Mouse (Mus musculus) layer of hippocampus, adult 9-10 months (tissue): ENCODE results near the gene Rtl1.

Experiments
- DNase-seq: peaks from one replicate; pipeline ENCODE4 v3.0.0; 2022; ENCODE audit warnings: low spot score

The Rtl1 gene

DNA sequence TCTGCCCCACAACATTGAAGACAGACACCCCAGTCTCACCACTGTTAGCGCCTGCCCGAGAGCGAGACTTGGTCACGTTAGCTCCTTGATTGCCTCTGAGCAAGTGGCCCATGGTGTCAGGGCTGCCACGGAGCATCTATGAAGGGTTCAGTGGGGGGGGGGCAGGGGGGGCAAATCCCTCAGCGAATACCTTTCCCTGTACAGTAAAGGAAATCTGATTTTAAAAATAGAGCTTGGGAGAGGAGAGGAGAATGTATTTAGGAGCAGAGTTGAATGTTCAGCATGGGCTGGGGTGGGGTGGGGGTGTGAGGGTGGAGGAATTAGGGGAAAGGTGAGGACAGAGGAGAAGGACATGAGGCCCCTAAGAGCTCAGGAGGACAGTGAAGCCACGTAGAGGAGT lies at the start of gene Rtl1:
Gene Rtl1 (minus strand): TSS at position 101 of the 400 bp plus-strand sequence.
- no peak for DNase-seq

DNA sequence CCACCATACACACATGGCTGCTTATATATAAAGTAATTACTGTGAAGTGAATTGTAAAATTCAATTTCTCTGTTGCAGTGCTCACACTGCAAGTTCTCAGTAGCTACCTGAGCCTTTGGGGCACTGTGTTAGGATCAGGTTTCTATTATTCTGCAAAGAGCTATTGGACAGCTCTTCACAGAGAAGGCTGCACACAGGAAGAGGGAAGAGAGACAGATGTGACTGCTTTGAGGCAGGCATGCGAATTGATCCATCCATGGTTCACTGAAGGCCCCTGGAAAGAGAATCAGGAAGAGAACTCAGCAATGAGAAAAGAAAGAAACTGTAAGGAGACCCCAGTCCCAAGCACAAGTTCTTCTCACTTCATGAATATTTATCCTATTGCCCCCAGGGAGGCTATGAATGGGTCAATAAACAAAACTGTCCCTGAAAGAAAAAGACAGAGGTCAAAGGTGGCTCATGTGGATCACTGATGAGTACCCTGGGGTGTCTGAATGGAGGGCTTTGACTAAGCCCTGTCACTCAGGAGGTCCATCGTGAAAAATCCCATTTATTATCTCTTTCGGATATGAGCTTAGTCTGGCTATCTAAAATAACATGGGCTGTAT lies 40.5 kb upstream of the Rtl1 start:
- no peak for DNase-seq

DNA sequence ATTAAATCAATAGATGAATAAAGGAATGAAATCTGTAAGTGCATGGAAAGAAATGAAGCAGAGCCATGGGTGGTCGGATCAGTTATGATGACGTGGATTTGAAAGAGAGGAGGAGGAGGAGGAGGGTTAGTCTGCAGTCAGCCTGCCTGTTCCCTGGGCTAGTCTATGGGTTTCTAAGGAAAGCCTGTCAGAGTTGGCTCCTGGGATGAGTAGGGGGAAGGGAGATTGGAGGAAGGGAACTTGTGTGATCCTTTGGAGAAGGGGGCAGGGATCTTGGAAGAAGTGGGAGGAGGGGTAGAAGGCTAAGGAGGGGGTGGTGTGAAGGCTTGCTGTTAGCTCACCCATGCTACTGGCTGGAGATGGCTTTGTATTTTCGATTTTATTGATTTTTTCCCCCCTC lies 31.9 kb upstream of the Rtl1 start:
- DNase-seq, result no peak

DNA sequence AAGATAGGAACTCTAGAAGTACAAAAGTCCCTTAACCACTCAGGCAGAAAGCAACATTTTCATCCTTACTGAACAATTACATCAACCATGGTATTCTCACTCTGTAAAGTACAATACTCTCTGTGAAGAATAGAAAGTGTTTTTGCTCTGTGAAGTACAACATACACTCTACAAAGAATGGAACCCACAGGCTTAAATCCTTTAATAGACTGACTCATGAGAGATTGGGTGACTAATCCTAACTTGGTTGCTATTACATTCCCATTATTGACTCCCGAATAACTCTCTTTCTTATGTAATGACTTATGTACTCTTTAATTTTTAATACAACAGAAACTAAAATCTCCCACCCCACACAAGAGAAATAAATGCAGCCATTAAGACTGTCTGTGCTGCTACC lies 28.8 kb upstream of the Rtl1 start:
- no peak for DNase-seq

DNA sequence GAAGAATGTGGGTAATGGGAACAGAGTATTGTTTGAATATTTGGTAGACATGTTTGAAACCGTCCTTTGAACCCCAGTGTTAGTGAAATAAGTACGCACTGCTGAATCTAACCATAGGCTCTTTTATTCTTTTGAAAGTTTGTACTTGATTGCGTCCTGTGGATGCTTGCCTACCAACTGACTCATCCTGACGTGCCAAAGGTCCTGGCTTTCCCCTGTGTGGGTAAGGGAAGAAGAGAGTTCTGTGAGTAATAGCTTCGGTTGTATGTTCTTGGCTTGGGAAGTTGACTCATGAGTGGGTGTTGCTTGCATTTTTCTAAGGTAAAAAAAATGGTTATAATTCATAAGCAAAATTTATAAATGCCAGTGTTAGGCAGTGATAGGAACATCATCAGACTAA lies 26.8 kb upstream of the Rtl1 start:
- DNase-seq, result no peak

DNA sequence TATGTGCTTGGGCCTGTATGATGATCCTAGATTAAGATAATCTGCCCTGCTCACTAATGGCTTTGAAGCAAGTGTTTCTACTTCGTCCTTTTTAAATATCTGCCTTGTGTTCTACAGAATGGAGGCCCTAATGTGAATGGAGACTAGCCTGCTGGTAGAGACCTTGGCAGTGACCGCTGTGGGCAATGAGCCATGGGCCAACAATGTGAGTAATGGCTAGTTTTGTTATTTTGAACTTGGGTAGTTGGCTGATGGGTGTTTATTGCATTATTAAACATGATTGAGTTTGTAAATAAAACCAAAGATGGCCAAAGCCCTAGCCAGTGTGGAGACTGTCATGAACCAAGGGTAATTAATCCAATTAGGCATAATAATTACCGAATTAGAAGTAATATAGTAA lies 20.1 kb upstream of the Rtl1 start:
- DNase-seq, result no peak

DNA sequence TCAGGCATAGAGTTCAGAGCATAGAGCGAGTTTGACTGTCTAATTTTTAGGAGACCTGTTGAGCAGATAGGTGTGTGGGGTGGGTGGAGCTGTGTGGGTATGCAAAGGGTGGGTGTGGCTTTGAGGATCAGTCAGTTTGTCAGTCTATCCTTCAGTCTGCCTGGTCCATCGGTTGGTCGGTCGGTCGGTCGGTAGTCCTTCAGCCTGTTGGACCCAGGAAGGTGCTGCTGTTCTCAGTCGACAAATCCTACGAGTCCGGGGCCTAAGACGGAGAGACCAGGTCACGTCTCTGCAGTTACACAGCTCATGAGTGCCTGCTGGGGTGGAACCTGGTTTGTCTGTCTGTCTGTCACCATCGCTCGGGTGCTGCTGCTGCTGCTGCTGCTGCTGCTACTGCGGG lies 17.9 kb upstream of the Rtl1 start:
- DNase-seq, result no peak

DNA sequence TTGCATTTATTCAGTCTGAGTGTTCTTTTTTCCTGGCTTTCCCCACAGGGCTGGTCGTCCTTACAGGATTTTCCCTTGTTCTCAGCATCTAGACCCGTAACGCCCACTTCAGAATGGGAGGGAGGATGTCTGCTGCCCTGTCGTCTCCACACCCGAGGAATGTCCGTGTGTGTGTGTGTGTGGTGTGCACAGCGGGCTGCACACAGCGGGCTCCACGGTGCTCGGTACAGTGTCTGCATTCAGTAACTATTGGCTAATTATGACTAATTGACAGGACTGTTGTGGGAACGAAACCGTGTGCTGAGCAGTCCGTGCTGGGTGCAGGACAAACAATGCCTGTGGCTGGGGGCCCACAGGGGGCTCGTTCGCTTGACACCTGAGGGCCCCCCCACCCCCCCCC lies 17.0 kb upstream of the Rtl1 start:
- no peak for DNase-seq

DNA sequence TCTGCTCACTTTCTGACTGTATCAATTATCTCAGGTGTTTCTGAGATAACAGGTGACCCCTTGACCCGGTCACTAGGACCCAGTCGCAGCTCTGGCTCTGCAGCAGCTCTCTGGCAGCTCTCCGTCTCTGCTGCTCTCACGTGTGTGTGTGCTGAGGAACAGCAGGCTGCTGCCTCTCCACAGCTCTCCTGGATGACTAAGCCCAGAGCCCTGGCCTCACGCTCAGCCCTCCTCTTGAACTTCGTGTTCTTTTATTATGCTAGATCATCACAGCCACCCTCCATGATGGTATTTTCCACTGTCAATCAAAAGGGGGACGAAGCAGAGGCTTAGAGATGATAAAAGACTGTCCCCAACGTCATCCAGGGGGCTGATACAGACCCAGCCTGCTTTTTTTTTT lies 15.2 kb upstream of the Rtl1 start:
- DNase-seq, result no peak

DNA sequence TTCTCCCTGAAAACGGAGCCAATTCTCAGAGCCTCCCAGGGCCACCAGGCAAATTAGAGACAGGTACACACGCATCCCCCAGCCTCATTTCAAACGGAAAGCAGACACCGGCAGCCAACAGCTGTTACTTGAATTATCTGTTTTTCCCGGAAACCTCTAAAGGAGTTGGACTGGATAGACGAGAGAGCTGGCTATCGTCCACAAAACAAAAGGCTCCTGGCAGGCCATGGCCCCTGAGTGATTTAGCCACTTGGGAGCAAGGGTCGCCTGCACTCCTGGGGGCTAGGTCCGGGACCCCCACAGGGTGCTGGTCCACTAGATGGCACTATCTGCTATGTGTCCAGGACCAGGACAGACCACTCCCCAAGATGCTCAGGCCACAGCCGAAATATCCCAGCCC lies 14.3 kb upstream of the Rtl1 start:
- no peak for DNase-seq

DNA sequence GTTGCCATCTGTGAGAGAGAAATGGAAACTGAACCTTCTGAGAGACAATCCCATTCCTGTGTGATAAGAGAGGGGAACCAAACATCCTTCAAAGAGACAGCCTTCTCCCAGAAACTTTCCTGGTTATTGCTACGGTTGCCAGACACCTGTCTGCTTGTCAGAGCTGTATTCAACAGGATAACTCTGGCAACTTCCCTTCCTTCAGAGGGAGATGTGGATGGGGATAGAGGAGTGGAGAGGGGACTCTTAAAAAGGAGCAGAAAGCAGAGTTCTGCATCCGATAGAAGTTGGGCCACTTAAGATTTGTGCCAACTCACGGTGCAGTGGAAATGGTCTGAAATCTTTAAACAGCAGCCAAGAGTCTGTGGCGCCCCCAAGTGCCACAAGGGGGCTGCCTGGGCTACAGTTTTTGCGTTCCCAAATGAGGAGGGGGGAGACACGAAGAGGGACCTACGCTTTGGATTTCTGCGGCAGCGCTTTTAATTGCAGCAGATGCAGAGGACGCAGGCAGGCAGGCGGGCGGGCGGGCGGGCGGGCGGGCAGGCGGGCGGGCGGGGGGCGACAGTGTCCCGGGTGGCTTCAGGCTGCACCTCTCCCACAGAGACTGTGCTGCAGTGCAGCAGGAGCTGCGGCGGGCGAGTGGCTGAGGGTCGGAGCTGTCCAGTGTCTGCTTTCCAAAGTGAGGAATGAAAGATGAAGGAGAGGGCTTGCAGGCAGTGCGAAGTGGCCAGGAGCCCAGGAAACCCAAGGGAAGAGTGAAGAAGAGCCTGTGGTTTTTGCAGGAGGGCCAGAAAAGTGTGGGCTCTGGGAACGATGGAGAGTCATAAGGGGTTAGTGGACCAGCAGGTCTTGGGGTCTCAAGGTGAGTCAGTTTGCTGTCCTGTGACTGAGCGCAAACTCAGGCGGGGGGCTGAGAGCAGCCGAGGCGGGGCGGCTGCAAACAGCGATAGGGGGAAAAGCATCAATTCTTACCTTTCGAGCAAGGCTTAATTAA lies 12.6 kb upstream of the Rtl1 start:
- DNase-seq, result no peak

DNA sequence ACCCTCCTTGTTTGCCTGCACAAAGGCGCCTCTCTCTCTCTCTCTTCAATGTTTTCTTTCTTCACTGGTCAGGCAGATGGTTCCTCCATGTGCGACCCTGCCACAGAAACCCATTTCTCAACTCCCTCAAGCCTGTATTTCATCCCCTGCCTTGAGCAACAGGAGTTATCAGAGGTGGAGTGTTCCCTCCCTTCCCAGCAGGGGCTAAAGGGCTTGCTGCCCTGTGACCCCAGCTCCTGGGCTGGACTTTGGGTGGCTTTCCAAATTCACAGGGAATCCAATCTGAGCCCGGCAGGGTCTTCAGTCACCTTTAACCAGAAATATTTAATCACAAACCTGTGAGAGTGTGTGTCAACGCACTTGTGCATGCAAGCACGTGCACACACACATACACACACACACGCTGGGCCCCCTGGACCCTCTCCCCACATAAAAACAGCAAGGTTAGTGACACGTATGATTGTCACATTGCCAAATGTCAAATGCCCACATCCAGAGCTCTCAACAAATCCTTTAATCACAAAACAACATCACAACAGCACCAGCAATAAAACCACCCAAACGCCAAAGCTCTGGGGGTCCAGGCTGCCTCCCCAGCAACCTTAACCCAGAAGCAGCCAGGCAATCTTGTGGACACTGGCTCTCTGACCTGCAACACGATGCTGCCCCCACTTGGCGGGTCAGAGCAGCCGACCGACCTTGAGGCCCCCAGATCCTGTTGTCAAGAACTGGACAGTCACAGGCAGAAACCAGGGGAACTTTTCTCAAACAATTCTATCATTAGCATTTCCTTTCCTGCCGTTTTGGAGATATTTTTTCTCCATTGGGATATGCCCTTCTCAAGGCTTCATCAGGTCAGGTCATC lies 8.7 kb upstream of the Rtl1 start:
- no peak for DNase-seq

DNA sequence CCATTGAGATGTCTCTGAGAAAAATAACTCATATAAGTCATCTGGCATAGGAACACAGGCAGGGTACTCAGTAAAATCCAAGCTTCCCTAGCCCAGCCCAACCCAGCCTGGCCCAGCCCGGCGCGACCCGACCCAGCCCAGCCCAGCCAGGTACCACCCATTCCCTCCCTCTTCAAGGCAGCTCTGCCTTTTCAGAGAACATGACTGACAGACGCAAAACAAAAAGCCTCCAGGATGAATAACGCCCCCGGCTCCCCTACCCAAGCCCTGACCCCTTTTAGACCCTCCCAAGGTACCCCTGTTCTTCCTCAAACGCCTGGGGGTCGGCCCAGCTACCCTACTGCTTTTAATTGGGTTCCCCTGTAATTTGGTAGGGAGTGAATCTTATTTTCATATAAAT lies 7.8 kb upstream of the Rtl1 start:
- DNase-seq, result no peak

DNA sequence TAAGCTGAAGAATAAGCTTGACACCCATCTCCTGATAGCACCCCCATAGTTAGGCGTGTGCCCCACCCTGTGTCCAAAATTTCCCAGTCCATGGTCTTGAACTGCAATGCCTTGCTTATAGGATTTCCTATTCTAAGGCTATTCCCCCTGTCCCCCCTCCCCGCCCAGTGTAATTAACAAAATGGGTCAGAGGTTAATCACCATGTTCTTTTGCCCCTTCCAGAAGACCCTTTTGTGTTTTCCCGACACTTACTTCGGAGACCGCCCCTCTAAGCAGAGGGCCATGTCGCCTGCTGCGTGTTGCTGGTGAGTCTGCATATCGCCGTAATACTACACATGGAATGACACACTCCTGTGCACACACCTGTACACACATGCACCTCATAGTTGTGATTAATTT lies 7.1 kb upstream of the Rtl1 start:
- DNase-seq, result no peak

DNA sequence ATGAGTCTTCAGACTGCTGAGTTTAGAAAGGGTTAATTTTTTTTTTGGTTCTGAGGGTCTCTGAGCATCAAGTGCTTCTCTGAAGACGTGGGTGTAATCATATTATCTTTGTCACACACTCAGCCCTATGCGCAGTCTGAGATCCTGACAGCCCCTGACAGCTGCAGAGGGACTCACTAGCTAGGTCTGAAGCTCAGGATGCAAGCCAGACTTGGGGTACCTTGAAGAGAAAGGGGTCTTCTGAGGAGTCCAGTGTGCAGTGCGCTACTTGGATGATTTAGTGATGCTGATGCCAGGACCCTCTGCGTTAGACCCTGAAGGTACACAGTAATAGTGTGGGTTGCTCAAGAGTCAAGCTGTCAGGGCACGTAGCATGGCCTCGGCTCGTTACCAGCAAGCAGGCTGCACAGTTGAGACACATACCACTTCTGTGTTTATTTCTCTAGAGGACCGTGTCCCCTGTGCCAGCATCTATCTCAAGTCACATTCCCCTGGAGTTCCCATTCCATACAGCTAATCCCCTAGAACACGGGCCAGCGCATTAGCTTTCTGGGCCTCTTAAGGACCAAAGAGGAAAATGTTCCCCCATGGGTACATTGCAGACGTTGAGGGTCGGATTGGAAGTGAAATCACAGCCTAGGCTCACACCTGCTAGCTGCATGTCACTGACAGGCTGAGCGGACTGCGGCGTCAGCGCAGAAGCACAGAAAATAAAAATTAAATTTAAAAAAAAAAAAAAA lies 5.0 kb upstream of the Rtl1 start:
- no peak for DNase-seq

DNA sequence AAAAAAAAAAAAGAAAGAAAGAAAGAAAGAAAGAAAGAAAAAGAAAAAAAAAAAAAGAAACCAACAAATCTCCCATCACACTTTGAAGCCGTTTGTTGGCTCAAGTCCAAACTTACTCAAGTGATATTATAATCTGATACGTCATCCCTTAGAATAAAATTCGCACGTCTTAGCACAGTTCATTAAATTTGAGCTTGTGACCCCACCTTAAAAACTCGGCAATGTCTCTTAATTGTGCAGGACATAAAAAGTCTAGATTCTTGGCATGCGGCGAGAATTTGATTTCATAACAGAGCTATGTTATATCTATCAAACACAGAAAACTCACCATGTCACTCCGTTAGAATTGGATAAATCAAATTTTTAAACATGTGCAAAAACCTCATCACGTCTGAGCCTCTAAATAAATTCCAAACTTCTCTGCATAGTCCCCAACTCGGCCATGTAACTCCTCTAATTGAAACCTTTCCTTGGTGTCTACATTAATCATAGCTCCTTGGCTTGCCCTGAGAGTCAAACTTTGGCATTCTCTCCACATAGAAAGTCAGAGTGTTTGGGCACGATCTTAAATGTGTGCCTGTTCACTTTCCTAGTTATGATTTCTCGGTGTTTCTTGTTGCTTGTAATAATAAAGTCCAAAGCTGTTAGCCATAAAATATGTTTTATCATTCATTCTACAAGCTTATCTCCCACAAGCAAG lies 1.4 kb downstream of the Rtl1 start:
- DNase-seq, result no peak

DNA sequence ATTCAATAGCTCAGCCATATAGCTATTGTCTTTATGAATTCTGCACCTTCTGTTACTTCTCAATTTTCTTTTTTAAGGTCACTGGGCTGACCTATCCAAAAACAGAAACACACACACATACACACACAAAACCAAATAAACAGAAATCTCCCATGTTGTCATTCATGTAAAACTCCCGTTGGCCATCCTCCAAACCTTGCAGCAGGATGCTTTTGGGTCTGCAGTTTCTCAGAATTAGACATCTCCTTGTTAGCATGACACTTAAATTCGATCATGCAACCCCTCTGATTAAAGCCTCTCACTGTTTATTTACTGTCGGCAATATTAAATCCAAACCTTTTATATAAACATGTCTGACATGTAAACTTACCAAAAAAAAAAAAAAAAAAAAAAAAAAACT lies 3.4 kb downstream of the Rtl1 start:
- DNase-seq, result no peak

DNA sequence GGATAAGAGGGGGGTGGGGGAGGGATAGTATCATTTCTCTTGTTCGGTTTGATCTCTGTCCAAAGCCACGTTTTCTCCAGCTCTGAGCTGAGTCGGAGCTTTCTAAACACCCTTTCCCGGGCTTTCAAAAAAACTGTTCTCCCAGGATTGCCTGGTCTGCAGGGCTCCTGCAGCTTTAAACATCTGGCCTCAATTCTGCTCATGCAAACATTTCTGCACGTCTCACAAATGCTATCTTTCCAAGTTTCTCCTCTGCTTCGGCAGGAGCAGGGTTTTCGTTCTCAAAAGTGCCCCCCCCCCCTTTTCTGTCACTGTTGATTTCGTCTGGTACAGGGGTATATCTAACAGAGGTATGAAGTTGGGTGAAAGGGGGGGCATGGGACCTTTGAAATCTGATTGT lies 3.9 kb downstream of the Rtl1 start:
- DNase-seq, result no peak

DNA sequence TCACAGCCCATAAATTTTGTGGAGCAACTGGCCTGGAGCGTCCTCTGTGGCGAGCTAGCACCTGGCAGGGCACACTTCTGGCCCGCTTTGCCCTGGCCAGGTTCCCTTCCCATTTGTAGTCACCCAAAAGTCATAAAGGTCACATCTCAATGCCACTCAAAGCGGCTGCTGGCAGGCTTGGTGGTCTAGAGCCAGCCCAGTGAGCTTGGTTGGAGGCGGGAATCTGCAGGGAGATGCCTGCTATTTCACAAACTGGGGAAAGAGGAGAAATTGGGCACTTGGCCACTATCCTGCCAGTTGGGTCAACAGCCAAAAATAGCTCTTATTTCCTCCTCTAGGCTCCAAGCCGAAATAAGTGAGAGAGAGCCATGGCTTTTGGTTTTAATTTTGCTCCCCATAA lies 4.4 kb downstream of the Rtl1 start:
- DNase-seq, result no peak

DNA sequence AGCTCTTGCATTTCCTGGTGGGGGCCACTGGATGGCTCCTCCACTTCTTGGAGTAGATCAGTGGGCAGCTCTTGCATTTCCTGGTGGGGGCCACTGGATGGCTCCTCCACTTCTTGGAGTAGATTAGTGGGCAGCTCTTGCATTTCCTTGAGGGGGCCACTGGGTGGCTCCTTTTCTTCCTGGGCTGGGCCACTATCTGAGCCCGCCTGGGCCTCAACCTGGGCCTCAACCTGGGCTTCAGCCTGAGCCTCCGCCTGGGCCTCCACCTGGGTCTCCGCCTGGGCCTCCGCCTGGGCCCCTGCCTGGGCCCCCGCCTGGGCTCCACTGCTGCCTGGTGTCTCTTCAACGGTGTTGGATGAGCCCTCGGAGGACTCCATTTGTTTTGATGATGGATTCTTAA lies 5.2 kb downstream of the Rtl1 start:
- DNase-seq, result no peak

DNA sequence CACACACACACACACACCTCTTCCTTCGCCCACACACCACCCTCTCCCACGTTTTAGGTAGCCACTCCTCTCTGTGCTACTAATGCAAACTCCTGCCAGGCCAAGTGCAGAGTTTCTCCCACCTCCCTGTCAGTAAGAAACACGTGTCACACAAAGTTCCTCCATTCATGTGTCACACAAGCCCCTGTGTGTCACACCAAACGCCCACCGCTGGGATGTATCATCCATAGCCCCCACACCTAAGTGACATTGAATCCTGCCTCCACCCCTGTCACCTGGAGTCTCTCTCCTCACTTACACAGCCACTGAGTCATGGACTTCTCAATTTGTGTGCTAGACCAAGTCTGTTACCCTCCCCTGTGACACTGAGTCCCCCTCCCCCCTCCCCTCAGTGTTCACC lies 17.9 kb downstream of the Rtl1 start:
- DNase-seq, result no peak
